Mouse (Mus musculus): ENCODE data around the gene Ift43.

- TF ChIP-seq TAL1 (IDR thresholded peaks at IDR 0.05; ENCODE audit: low read length) (no peak), GATA1 (IDR thresholded peaks at IDR 0.05; ENCODE audit: low read length) (no peak)
Observed at GRCm38 (mm10) chr12:86039751-86040150, 42.6 kb upstream of the Ift43 start.
